Mouse (Mus musculus): Measurements from ENCODE around the gene Mybpc2.

The Mybpc2 gene

GRCm38 (mm10) chr7:44543071-44543470 lies 18.6 kb upstream of the Mybpc2 start:
- DNase-seq, result no peak

GRCm38 (mm10) chr7:44542555-44542954 lies 18.1 kb upstream of the Mybpc2 start:
- no peak for DNase-seq

GRCm38 (mm10) chr7:44538756-44539624 lies 14.5 kb upstream of the Mybpc2 start:
- DNase-seq, result no peak

- DNase-seq, result no peak
Observed at GRCm38 (mm10) chr7:44537496-44537895, 13.0 kb upstream of the Mybpc2 start.

- DNase-seq, result no peak
Observed at GRCm38 (mm10) chr7:44537009-44537408, 12.6 kb upstream of the Mybpc2 start.

GRCm38 (mm10) chr7:44536590-44536968 lies 12.1 kb upstream of the Mybpc2 start:
- peak; percentile 39 for DNase-seq

- DNase-seq, result no peak
Observed at GRCm38 (mm10) chr7:44535657-44536589, 11.5 kb upstream of the Mybpc2 start.

- no peak for DNase-seq
Observed at GRCm38 (mm10) chr7:44534656-44535441, 10.4 kb upstream of the Mybpc2 start.

GRCm38 (mm10) chr7:44534242-44534641 lies 9.8 kb upstream of the Mybpc2 start:
- DNase-seq, result no peak

GRCm38 (mm10) chr7:44533746-44534045 lies 9.2 kb upstream of the Mybpc2 start:
- DNase-seq, result no peak

- DNase-seq, result no peak
Observed at GRCm38 (mm10) chr7:44532918-44533745, 8.7 kb upstream of the Mybpc2 start.

GRCm38 (mm10) chr7:44531946-44532732 lies 7.7 kb upstream of the Mybpc2 start, which contains the start of gene Spib:
TSS of gene Spib (minus strand) at chr7:44532071.
- no peak for DNase-seq

GRCm38 (mm10) chr7:44531207-44531606 lies 6.8 kb upstream of the Mybpc2 start:
- no peak for DNase-seq

- DNase-seq, result no peak
Observed at GRCm38 (mm10) chr7:44530507-44530906, 6.1 kb upstream of the Mybpc2 start.

GRCm38 (mm10) chr7:44529518-44529917 lies 5.1 kb upstream of the Mybpc2 start:
- DNase-seq, result no peak

GRCm38 (mm10) chr7:44527483-44528398 lies 3.3 kb upstream of the Mybpc2 start:
- DNase-seq, result peak; percentile 87

- no peak for DNase-seq
Observed at GRCm38 (mm10) chr7:44526414-44527154, 2.1 kb upstream of the Mybpc2 start.

GRCm38 (mm10) chr7:44525126-44525832 lies 823 bp upstream of the Mybpc2 start:
- peak; percentile 93 for DNase-seq

- DNase-seq, result no peak
Observed at GRCm38 (mm10) chr7:44523056-44523455, 1.4 kb downstream of the Mybpc2 start.
